Mouse (Mus musculus) stomach, postnatal 0 days (tissue): ENCODE results near the gene Gatad2b.

Experiments used
- CTCF ChIP-seq: IDR thresholded peaks from 2 replicates; pipeline ENCODE4 v1.5.1; 2016; ENCODE audit warnings: antibody characterized with exemption, low read depth, mild to moderate bottlenecking, moderate library complexity
- EP300 ChIP-seq: optimal IDR thresholded peaks from 2 replicates; pipeline ENCODE3; 2016; ENCODE audit warnings: antibody characterized with exemption

DNA sequence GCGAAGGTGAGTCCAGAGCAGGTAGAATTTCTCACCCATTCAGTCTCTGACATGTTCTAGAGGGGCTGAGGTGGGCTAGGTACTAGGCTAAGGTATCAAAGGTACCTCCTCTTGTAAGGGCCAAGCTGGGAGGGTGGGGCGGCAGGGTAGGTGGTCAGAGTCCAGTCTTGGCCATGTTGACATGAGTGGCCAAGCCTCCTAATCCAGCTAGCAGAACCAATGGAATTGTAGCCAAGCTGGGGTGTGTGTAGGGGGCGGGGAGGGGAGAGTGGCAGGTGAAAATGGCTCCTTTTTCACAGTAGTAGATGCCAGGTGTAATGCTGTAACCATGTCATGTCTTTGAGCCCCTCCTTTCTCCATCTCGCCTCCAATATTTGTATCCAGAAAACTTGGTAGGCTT lies 34.5 kb upstream of the Gatad2b start:
- TF ChIP-seq EP300 (no peak), CTCF (no peak)
